Mouse (Mus musculus): ENCODE results near the gene Cutc. TPM values are rescaled to one million over a fixed set of nuclear protein-coding genes. Genes with fewer than 3 reads are reported as not detected.
A peak's percentile ranks its signal among the peaks of the same experiment; 100 is the strongest.

Gene Cutc
- total RNA-seq (2015; ENCODE audit: low replicate concordance) (5.0 and 10.8 TPM in 2 replicates), total RNA-seq (2017; ENCODE audit: low replicate concordance) (1.8 TPM in 1 of 2 replicates, not detected in the other)

DNA sequence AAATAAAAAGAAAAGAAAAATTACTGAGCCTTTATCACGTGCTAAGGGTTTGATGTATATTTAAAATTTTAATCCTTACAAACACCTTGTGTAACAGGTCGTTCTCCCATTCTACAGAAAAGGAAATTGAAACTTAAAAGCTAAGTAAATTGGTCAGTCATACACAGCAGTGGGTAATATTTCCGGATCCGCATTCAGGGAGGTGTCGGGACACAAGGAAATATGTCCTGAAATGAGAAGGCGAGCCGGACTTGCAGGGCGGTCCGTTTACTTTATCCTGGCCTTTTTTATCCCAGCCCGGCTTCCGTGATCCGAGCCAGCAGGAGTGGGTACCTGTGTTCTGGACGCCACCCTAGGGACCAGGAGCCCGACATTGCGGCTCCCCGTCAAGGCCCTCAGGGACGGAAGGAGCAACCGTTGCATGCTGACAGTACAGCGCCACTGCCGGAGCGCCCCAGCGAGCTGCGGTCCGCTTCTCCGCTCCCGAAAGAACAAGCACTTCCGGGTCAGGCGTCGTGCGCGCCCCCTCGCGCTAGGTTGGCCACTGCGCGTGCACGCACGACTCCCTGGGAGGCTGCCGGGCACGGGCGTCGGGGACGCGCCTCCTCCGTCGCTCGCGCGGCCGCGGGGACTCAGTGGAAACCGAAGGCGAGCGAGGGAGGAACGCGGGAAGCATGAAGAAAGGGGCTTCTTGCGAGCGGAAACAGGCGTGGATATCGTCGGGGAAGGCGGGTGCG lies at the start of gene Cutc, which contains the start of gene Cox15:
Gene Cutc (plus strand): TSS at position 508 of the 737 bp plus-strand sequence.
Gene Cox15 (minus strand): TSS at position 512 of the 737 bp plus-strand sequence.
- peak; percentile 93 for ATAC-seq (replicated peaks; ENCODE audit: low FRiP score, poor library complexity, severe bottlenecking)

DNA sequence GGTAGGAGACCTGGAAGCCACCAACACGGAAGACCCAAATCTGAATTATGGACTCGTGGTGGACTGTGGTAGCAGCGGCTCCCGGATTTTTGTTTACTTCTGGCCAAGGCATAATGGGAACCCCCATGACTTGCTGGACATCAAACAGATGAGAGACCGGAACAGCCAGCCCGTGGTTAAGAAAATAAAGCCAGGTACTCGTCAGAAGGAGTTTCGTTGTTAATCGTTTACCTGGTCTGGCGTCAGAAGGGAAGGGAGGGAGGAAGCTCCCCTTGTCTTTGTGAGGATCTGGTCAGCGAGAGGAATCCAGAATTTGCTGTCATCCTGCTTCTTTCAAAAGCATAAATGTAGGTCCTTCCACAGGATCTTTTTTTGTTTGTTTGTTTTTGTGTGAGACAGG lies 48.6 kb upstream of the Cutc start:
- ATAC-seq (replicated peaks; ENCODE audit: low FRiP score, poor library complexity, severe bottlenecking): no peak

DNA sequence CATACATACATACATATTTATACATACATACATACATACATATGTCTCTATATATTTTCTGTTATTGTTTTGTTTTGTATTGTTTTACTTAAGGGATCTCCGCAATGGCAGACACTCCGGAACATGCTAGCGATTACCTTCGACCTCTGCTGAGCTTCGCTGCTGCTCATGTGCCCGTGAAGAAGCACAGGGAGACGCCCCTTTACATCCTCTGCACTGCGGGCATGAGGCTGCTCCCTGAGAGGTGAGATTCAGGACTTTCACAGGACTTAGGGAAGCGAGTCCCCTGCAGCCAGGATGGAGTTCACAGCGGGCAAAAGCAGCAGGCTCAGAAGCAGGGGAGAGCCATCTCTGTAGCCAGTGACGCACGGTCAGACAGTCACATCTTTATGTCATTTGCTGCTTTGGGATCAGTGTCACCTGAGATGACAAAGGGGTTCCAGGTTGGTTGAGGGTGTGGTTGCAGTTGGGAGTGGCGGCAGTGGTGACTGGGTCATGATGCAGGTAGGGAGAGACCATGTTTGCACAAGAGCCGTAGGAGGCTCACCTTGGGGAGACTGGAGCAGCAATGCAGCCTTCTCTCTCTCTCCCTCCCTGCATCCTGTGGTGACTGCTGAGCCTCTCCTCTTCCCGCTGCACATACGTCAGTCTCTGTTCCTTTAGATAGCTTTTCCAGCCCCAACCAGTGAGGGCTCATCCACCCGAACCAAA lies 47.9 kb upstream of the Cutc start:
- no peak for ATAC-seq (replicated peaks; ENCODE audit: low FRiP score, poor library complexity, severe bottlenecking)

DNA sequence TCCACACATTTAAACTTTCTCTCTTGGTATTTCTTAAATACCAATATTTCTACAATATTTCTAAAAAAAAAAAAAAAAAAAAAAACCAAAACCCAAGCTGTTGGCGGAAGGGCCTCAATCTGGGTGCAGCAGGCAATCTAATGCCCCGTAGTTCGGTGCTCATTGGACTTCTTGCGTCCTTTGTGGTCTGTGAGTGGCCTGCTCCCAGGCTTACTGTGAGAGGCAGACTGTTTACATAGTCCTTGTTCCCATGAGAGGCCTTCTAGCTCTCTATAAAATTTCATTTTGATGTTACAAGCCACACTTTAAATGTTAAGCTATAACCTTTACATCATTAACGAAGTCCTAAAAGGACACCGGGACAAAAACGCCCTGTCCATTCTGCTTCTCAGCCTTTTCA lies 44.6 kb upstream of the Cutc start:
- no peak for ATAC-seq (replicated peaks; ENCODE audit: low FRiP score, poor library complexity, severe bottlenecking)

DNA sequence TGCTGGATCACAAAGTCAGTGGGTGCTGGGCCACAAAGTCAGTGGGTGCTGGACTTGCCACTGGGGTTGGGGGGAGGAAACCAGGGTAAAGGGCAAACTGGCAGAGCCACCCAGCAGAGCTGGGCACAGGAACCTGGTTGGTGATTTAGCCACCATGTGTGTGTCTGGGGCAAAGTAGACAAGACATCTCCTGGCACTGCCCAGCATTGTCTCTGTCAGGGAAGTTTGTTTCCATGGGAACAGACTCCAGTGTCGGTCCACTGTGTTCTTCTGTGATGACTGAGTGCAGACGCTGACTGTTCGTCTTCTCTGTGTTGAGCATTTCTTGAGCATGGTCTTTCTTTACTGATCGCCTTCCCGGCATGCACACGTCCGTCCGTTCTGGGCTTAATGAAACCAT lies 43.5 kb upstream of the Cutc start:
- no peak for ATAC-seq (replicated peaks; ENCODE audit: low FRiP score, poor library complexity, severe bottlenecking)

DNA sequence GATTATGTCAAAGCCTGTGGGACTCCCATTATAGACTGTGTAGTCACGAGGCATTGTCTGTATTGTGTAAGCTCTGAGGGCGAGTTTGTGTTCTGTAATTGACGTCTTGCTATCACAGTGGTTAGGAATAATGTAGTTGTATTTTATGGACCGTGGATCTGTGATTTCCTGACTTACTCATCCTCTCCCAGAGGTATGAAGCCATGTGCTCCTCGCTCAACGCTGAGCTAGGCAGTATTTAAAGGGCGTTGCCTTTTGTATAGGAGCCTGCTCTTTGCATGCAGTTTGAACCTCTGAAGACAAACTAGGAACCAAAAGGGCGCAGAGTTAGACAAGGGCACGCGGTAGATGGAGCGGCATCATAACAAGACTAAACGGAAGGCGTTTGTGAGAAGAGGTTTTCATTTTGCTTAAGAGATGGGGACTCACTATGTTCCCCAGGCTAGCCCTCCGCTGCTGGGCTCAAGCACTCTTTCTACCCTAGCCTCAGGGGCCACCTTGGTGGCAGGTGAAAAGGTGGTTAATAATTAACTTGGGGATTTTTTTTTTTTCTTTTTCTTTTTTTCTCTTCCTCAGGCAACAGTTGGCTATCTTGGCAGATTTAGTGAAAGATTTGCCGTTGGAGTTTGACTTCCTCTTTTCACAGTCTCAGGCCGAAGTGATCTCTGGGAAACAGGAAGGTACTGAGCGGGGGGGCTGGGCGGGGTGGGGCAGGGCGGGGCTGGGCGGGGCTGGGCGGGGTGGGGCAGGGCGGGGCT lies 41.5 kb upstream of the Cutc start:
- no peak for ATAC-seq (replicated peaks; ENCODE audit: low FRiP score, poor library complexity, severe bottlenecking)

DNA sequence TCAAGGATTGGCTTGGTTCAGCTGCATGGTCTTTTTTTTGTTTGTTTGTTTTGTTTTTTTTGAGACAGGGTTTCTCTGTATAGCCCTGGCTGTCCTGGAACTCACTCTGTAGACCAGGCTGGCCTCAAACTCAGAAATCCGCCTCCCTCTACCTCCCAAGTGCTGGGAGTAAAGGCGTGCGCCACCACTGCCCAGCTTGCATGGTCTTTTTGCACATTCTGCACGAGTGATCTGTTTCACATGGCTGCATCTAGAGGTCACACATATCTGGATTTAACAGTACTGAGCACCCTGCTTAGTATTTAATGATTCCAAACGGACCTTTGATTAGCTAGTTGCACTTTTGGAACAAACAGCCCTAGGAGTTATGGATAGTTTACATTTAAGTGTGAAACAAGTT lies 40.8 kb upstream of the Cutc start:
- ATAC-seq (replicated peaks; ENCODE audit: low FRiP score, poor library complexity, severe bottlenecking): no peak

DNA sequence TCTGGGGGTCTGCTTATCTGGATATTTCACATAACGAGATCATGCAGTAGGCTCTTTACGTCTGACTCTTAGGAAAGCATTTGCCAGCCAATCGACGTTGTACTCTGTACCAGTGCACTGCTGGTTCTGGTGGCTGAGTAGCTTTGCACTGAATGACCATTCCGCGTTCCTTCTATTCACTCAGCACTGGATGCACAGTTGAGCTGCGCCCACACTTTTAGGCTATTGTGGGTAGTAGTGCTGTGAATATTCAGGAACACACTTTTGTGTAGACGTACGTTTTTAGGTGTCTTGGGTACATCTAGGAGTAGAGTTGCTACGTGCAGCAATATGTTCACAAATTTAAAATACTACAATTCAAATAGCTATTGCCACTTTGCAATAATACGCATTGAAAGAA lies 32.7 kb upstream of the Cutc start:
- no peak for ATAC-seq (replicated peaks; ENCODE audit: low FRiP score, poor library complexity, severe bottlenecking)

DNA sequence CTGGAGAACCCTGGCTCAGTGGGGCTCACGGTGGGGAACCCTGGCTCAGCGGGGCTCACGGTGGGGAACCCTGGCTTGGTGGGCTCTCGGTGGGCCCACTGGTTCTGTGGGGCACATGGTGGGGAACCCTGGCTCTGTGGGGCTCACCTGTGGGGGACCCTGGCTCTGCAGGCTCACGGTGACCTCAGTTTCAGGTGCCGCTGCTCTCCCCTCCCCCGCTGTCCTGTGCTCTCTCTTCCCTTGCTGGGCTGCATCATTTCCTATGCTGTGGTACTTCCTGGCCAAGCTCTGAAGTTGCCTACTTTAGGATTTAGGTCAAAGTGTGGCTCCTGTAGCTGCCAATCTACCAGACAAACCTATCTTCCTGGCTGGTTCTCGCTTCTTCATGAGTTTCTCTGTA lies 29.9 kb upstream of the Cutc start:
- ATAC-seq (replicated peaks; ENCODE audit: low FRiP score, poor library complexity, severe bottlenecking): no peak

DNA sequence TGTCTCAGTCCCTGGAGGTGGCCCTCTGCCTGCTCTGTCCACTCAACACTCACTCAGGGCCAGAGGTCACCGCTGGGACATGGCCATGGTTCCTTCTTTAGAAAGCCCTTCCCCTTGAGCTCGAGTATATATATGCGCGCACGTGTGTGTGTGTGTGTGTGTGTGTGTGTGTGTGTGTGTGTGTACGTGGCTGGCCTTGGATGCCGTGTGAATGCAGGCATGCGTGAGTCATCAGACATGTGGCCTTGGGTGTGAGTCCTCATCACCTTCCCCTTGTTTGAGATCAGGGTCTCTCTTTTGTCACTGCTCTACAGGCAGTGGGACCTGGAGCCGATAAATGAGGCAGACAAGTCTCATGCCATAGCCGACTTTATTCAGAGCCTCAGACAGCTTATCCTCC lies 29.3 kb upstream of the Cutc start:
- no peak for ATAC-seq (replicated peaks; ENCODE audit: low FRiP score, poor library complexity, severe bottlenecking)

DNA sequence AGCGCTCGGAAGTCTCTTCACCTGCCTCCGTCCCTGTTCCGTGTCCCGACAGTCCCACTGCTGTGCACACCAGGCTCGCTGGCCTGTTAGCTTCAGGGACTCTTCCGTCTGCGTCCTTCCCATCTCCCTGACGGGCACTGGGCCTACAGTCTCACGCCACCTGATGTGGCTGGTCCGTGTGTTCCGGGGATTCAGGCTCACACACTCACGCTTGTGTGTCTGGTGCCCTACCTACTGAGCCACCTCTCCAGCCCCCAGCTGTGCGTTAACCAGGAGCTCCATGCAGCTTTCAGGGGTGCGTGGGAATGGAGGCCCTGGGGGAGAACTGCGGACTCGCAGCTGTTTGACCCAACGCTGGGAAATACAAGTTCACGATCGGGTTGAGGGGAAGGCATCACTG lies 28.6 kb upstream of the Cutc start:
- ATAC-seq (replicated peaks; ENCODE audit: low FRiP score, poor library complexity, severe bottlenecking): no peak

DNA sequence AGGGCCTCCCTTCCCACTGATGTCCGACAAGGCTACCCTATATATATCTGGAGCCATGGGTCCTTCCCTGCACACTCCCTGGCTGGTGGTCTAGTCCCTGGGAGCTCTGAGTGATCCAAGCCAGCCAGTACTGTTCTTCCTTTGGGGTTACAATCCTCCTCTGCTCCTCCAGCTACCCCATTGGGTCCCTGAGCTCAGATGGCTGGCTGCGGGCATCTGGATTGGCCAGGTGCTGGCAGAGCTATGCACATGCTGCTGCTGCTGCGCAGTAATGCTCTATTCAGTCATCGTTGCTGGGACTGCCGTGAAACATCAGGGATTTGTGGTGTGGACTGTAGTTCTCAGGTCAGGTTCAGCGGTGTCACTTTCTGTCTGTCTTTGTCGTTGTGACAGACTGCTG lies 28.0 kb upstream of the Cutc start:
- ATAC-seq (replicated peaks; ENCODE audit: low FRiP score, poor library complexity, severe bottlenecking): no peak

DNA sequence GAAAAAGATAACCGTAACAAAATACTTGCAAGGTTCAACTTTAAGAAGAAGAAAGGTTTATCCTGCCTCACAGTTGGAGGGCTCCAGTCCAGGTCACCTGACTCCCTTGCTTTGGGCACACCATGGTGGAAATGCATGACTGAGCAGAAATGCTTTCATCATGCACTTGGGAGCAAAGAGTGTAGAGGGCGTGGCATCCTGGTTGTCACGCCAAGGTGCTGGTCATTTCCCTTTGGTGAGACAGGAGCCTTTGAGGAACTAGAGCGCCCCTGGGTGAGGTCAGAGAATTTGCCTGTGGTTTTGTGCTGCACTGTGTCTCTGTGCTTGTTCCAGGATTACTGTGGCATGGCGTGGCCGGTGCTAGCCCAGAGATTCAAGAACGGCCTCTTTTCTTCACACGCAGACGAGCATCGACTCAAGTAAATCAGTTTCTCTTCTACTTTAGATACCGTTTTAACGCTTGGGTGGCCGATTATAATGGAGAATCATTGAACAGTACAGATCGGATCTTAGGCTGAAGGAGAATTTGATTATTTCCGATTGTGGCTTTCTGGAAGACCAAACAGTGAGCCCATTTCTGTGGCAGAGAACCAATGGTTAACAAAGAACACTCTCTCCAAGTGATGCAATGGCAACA lies 26.2 kb upstream of the Cutc start:
- no peak for ATAC-seq (replicated peaks; ENCODE audit: low FRiP score, poor library complexity, severe bottlenecking)

DNA sequence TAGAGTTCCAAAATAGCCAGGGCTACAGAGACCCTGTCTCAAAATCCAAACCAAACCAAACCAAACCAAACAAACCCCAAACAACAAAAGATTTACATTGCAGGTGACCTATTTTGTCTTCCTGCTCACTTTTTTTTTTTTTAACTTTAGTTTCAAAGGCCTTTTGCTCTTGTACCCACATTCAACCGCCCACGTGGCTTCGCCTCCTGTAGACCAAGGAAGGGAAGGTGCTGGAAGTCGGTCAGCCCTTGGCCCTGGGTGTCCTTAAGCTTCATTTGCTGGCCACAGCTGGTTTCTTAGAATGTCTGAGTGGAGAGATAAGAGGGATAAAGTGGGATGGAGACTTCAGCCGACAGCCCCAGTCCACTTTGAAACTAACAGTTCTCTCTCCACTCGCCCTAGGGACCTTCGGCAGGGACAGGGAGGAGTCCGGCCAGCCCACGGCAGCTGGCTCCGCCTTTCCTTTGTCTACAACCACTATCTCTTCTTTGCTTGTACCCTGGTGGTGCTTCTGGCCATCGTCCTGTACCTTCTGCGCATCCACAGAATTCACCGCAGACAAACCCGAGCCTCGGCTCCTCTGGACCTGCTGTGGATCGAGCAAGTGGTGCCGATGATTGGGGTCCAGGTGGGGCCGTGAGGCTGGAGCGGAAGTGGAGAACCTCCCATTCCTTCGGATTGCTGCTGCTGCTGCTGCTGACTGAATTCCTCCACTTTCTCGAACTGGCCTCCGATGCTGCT lies 23.3 kb upstream of the Cutc start:
- no peak for ATAC-seq (replicated peaks; ENCODE audit: low FRiP score, poor library complexity, severe bottlenecking)

DNA sequence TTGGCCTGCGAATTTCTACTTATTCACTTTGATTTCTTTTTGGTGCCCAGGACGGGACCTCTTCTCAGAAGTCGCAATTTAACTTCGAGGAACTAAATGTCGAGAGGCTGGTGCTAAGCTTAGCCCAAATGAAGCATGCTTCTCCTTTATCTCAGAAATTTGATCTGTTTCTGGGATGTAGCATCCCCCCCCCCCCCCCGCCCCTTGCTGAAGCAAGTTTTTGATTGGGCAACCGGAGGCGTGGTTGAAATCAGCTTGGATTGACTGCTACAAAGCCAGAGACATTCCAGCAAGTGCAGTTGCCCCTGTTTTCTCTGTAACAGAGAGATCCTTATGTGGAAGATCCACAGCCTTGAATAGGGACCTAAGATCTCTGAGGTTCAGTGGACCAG lies 22.8 kb upstream of the Cutc start:
- ATAC-seq (replicated peaks; ENCODE audit: low FRiP score, poor library complexity, severe bottlenecking): no peak

DNA sequence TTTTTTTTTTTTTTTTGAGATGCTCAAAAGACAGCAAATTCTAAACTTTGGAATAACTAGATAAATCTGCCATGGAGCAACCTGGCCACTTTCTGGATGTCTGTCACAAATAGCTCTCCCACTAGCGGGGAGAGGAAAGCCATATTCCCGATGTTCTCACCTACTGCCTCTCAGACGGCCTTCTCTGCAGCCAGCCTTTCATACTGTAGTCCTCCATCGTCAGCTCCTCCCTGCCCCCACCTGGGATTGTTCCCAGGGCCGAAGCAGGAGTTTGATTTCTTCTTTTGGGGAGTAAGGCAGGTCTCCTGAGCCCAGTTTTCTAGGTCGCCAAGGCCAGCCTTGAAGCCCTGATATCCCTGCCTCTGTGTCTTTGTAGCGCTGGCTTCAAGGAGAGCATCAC lies 21.6 kb upstream of the Cutc start:
- no peak for ATAC-seq (replicated peaks; ENCODE audit: low FRiP score, poor library complexity, severe bottlenecking)

DNA sequence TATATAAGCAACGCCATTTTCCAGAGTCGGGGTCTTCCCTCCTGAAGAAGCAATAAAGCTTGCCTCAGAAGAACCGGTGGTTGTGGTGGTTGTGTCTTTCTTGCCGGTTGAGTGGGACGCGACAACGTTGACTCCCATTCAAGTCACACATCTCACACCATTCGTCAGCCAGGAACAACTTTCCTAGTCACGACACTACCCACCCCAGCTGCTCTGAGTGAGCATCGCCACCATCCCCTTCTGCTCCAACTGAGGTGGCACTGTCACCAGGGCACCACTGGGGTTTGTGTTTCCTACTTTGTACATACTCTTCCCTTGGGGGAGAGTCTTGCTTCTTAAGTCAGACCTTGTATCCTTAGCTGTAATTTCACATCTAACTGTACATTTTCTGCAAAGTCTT lies 14.4 kb upstream of the Cutc start:
- ATAC-seq (replicated peaks; ENCODE audit: low FRiP score, poor library complexity, severe bottlenecking): no peak

DNA sequence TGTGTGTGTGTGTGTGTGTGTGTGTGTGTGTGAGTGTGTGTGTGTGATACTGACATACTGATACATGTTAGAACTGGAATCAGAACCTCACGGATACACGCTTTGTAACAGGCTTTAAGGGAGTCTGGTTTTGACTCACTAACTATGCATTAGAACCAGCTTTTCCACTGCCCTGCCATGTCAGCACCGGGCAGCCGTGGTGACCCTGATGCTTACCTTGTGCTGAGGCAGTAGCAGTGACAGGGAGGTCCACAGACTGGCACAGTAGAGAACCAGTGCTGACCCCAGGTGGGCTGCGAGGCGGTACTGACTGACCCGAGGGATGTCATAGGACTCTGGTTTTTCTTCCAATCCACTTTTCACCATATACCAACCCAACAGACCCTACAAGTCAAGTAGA lies 9.4 kb upstream of the Cutc start:
- no peak for ATAC-seq (replicated peaks; ENCODE audit: low FRiP score, poor library complexity, severe bottlenecking)

DNA sequence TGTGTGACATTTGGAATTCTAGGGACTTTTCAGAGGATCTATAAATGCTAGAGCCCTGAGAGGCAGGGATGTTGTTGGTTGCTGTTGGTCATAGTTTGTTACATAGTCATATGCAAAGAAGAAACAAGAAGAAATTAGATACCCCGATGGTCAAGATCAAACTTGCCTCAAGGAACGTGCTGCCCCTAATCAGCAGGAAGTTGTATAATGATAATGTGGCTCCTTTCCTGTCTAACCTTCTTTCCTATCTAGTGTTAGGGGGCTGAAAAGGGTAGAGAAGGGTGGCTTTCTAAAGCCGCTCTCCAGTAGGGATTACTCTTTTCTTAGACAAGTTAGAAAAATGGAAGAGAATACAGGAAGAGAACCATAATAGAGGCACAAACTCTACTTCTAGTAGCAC lies 7.1 kb upstream of the Cutc start:
- no peak for ATAC-seq (replicated peaks; ENCODE audit: low FRiP score, poor library complexity, severe bottlenecking)

DNA sequence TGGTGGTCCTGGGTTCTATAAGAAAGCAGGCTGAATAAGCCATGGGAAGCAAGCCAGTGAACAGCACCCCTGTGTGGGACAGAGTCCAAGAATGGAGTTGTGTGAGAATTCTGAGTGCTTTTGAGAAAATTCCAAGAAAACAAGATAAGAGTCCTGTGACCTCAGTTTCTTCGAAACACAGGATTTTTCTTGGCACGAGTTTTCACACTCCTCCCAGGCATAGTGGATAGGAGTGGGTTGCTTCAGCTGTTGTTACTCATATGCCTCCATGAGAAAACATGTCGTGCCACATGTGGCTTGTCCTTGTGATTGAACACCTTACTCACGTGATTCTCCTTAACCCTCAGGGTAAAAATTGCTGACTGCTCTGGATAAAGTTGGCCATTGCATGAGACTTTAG lies 4.9 kb upstream of the Cutc start:
- no peak for ATAC-seq (replicated peaks; ENCODE audit: low FRiP score, poor library complexity, severe bottlenecking)

Data from erythroid progenitor cell, adult 5-6 weeks (primary cell).